Mouse (Mus musculus) kidney, adult 9 months (tissue): ENCODE data around the gene Scyl2.
A peak's percentile ranks its signal among the peaks of the same experiment; 100 is the strongest.
"Not testable (repeated sequence)": the region's sequence is repeated elsewhere in the genome, so short reads cannot be mapped to it uniquely, and the experiment has no call there.

Experiments used
- DNase-seq: peaks from one replicate; pipeline ENCODE4 v3.0.0; 2022

Scyl2 gene

DNA sequence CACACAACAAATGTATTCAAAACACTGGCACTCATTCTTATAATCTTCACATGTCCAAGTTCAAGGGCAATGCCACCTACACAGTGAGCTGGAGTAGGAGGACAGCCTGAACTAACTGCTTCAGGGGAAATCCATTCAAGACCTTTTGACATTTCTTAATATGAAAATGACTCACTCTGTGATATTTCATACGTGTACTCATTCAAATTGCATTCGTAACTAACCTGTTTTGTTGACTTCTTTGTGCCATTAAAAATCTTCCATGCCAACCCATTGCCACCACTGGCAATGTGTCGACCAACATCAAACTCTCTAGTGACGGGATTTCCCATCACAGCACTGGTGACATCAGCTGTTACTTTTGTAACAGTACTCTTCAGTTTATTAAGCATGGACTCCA is 8.0 kb downstream of the Scyl2 start:
- no peak for DNase-seq

DNA sequence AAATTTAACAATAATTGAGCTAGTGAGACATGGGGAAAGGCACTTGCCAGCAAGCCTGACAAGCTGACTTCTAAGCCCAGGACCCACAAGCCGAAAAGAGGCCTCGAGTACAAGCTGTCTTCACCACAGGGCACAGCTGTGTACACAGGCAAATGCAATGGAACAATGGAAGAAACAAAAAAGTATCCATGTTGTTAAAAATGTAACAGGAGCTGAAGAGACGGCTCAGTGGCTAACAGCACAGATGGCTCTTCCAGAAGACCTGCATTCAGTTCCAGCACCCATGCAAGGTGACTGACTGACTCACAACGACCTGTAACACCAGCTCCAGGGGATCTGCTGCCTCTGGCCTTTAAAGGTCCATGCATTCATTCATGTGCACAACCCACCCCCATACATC is 9.5 kb downstream of the Scyl2 start:
- DNase-seq: no peak

DNA sequence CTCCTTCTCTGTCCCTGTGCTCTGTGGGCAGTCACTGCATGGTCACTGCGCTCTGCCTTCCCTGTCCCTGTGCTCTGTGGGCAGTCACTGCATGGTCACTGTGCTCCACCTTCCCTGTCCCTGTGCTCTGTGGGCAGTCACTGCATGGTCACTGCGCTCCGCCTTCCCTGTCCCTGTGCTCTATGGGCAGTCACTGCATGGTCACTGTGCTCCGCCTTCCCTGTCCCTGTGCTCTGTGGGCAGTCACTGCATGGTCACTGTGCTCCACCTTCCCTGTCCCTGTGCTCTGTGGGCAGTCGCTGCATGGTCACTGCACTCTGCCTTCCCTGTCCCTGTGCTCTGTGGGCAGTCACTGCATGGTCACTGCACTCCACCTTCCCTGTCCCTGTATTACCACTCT is 15.7 kb downstream of the Scyl2 start:
- not testable (repeated sequence) for DNase-seq

DNA sequence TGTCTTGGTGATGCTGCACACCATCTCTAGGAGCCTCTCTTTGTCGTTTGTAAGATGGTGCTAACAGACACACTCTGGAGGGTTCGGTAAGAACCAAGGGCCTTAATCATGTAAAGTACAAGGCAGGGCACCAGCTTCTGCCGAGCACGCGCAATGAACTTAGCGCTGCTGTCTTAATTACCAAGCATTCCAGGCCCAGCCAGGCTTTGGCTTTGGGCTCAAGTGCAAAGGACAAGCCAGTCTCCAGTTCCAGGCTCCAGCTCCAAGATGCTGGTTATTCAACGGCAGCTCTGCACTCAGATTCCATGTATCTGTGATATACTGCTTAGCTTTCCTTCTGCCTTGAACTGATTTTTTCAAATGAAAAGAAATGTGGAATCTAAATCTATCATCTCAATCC is 18.5 kb downstream of the Scyl2 start:
- DNase-seq: peak; percentile 64

DNA sequence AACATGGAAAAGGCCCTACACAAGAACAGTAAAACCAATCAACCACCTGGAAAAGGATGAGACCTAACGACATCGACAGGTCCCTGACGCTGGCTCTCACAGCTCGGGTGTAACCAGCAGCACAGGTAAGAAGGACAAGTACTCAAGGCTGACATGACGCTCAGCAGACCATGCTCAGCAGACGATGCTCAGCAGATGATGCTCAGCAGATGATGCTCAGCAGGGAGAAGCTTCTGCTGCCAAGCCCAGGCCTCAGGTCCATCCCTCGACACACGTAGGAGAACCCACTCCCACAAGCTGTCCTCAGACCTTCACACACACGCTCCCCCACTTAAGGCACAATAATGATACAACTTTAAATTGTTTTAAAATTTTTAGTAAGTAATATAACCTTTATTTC is 20.4 kb downstream of the Scyl2 start:
- DNase-seq: no peak

DNA sequence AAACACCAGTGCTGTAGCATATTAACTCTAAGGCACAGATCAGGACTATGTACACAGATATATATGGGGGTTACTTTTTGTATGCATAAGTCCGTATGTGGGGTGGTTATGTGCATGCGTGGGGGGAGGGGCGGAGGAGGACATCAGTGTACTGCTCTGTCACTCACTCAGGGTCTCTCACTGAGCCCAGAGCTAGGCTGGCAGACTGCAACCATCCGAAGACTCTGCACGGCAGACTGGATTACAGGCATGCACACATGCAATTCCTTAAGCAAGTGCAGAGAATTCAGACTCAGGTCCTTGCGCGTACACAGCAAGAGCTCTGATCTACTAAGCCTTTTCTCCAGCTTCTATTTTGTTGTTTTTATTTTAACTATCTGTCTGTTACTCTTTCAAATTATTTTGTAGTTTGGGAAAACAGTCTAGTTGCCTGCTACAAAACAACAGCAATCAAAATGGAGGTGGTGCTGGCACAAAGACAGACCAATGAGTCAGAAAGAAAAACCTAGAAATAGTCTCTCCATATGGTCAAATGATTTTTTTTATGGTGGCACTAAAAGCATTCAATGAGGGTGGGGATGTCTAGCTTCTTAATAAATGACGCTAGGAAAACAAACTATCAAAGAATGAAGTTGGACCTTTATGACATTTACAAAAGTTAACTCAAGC is 21.0 kb downstream of the Scyl2 start:
- DNase-seq: no peak

DNA sequence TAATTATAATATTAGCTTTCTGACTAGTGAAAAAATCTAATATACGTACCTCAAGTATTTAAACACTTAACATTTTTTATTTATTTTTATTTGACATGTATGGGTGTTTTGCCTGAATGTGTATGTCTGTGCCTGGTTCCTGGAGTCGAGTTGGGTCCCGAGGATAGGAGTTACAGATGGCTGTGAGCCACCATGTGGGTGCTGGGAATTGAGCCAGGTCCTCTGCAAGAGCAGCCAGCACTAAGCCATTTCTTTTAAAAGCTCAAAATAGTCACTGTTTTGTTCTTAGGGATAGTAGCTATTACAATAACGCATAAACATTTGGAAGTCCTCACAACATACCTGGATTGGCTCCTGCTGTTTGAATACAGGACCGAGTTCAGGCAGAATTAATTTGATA is 29.7 kb downstream of the Scyl2 start:
- DNase-seq: no peak

DNA sequence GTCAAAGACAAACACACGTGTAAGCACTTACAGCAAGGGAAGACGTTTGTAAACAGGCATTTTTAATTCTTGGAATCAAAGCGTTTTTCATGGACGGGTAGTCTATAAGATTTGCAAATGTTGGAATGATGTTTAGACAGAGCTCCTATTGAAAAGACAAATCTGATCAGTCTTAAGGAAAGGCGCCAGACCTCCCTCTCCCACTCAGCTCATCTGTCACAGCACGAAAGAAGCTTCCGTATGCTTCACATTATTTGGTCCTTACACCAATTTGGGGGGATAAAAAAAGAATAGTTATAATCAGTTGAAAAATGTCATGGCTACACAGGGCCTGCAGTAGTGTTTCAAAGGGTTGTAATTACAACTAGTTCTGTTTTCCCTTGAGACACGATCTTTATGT is 33.2 kb downstream of the Scyl2 start:
- DNase-seq: no peak

DNA sequence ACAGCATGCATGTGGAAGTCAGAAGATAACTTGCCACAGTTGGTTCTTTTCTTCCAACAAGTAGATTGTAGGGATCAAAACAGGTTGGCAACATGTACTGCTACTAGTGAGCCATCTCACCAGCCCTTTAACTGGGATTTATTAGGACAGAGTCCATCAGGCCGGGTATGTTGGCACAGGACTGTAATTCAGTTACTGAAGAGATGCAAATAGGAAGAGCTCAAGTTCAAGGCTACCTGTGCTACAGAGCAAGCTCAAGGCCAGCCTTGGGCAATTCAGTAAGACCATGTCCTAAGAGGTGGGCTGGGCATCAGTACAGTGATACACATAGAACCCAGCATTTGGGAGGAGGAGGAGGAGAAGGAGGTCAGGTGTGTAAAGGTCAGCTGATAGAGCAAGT is 34.4 kb downstream of the Scyl2 start:
- no peak for DNase-seq

DNA sequence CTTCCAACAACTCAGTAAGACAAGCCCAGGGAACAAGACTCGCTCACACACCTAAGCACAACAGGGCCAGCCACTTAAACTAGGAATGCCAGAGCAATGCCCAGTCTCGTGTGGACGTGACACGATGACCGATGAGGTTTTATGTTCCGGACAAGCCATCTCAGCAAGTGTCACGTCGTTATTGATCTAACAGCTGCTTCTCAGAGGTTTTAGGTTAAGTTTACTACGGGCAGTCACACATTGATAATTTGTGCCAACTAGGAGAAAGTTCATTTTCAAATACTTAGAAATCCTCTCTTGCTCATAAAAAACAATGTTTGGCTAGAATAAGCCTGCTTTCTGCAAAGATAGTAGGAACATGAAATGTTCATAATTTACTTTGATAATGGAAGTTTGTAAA is 39.2 kb downstream of the Scyl2 start:
- no peak for DNase-seq

DNA sequence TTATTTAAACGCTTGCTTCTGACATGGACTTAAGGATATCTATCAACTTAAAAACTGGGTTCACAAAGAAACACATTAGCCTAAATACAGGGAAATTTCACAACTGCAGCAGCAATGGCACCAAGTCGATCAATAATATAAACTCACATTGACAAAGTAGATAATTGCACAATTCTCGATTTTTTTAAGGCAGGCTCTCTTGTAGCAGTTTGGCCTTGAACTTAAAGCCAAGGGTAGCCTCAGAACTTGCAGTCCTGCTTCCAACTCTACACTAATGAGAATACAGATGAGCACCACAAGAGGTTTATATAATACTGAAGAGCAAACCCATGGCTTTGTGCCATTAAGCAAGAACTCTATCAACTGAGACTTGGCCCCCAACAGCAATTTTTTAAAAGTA is 49.1 kb downstream of the Scyl2 start:
- no peak for DNase-seq

DNA sequence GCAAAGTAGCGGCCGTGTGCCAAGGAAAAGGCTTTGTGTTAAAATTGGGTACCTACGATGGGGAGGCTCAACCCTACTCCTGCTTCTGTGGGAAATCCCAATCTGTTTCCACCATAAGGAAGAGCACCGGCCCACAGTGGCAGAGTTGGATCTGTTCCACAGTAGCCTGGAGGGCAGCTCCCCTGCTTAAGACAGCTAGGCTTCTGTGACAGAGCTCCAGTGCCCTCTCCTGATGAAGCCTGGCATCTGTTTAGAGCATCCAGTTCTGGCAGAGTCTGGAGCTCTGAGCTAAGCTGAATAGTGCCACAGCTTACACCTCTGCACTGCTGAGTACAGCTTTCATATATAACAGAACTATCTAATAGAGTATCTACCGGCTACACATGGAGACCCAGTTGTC is 51.1 kb downstream of the Scyl2 start:
- peak; percentile 84 for DNase-seq

DNA sequence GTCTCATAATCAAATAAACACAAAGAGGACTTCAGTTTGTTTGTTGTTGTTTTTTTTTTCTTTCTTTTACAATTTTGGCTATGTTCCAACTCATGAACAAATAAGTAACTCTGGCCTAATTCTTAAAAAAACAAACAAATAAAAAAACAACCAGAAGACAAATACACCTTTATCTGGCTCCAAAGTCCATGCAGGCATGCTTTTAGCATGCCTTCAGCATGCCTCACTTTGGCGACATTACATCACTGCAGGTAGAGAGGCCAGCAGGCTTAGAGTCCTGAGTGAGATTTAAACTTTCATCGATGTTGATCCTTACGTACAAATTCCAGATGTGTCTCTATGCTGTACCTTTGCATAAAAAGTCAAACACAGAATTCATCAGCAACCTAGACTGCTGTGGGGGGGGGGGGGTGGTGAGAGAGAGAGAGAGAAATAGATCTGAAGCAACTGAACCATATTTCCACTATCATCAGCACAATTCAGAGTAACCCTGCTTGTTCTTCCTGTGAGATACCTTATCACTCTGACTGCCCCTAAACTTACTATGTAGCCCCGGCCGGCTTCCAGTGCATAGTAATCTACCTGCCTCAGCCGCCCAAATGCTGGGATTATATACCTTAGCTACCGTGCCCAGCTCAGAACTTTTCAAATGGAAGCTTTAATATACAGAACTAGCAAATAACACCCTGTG is 52.2 kb downstream of the Scyl2 start:
- DNase-seq: peak; percentile 83

DNA sequence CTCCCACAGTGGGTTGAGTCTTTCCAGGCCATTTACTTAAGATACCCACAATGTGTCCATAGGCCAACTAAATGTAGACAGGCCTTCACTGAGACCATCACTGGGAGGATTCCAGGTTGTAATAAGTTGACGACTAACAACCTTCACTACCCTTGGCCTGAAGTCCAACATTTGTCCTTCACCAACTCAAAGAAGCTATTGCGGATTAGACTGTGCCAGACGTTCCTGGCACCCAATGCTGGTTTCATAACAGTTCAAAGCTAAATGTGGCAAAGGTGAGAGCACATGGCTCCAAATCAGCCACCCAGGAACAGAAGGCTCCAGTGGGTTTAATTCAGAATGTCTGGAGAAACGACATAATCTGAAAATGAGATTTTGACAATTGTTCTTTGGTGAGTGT is 53.0 kb downstream of the Scyl2 start:
- peak; percentile 95 for DNase-seq

DNA sequence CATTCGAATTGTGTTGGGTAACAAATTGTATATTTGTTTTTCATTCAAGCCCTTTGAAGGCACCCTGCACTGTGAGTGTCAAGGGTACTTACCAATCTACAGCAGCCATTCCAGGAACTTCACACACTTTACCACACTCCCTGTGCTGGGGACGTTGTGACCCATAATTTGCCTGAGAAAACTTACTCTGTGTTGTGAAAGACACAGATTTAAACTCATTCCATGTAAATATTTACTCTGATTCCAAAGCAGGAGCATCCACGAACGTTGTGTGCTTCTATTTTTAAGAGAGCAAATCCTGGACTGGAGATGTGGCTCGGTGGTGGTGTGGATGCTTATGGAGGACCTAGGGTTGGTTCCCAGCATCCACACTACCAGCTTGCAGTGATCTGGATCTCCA is 54.3 kb downstream of the Scyl2 start:
- DNase-seq: no peak

DNA sequence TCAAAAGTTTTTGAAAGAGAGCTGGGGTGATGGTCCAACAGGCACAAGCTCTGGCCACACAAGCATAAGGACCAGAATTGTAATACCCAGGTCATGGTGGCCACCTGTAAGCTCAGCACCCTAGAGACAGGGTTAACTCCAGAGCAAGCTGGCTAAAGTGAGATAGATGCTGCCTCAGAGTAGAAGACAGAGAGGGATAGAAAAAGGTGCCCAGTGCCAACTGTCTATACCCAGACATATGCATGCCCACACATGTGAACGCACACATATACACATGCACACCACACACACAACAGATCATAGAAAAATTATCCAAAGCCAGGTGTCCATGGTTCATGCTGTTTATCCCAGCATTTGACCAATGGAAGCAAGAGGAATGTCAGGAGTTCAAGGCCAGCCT is 55.5 kb downstream of the Scyl2 start:
- no peak for DNase-seq

DNA sequence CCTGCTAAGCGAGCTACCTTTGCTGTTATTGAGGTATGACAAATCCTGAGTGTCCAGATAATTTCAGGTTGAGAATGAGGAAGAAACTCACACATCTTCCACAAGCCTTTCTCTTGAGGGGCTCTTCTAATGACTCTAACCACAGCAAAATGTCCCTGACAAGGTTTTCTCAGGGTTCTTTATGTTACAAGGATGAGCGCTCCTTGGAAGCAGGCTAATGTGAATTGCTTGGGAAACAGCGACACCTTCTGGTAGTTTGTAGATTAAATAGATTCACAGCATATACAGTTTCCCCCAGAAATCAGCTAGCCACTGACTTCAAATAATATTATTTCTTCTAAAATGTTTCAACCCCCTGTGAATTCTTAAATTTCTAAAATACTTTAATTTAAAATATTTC is 56.0 kb downstream of the Scyl2 start:
- peak; percentile 79 for DNase-seq

DNA sequence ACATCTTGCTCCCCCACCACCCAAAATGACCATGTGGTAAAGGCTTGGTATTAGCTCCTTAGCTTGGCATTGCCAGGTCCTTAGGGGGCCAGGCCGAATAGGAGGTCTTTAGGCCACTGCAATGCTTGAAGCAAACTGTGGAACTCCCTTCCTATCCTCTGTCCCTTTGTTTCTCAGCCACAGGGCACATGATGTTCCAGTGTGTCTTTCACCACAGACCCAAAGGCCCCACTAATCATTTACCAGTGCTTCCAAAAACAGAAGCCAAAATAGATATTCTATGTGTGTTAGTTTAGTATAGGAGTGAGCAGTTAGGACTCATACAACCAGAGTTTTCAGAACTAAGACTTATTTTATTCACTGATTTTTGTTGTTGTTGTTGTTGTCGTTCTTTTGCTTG is 59.4 kb downstream of the Scyl2 start:
- peak; percentile 53 for DNase-seq

DNA sequence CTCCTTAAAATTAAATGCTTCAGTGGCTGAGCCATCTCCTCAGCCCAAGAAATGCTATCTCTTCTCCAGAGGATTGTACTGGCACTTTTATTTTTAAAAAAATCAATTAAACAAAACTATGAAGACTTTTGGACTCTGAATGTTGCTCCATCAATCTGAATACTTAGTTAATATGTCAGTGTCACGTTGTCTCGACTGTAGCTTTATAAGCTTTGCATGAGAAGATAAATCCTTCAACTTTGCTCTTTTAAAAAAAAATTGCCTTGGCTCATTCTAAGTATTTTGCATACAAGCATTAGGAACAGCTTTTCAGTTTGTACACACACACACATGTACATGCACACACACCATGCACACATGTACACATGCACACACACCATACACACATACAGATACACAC is 61.9 kb downstream of the Scyl2 start:
- DNase-seq: peak; percentile 71

DNA sequence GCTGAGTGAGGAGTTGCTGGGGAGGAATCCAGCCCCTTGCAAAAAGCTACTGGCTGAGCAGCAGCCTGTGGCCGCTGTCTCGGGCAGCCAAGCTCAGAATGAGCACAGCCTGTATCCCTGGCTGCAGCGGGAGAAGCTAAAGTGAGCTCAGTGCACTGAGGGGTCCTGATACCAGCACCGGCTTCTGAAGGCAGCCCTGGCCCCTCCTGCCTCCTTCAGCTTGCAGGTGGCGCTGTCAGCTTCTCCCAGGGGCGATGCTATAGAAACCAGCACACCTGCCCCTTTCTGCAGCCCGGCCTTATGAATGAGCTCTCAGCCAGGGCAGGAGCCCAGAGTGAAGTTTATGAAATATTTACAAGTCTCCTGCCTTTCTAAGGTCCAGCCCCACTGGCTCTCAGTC is 65.0 kb downstream of the Scyl2 start, which contains the start of gene Slc17a8:
Gene Slc17a8 (minus strand): TSS at position 125 of the 400 bp plus-strand sequence.
- no peak for DNase-seq

DNA sequence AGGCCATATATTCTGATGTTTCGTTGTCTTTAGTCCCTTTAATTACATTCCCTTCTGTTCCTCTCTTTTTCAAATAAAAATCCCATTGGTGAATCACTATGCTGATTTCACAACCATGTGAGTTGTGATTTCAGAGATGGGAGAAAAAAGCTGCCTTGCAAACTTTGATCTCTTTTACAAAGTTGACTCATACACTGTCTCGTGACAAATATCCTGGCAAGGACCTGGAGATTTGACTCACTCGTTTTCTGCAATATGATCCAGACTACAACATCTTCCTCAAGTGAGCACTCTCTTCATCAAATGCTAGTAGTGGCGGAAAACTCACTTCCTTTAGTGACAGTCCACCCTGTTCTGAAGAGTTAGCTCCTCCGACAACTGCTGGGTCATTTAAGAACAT is 86.8 kb downstream of the Scyl2 start:
- no peak for DNase-seq

DNA sequence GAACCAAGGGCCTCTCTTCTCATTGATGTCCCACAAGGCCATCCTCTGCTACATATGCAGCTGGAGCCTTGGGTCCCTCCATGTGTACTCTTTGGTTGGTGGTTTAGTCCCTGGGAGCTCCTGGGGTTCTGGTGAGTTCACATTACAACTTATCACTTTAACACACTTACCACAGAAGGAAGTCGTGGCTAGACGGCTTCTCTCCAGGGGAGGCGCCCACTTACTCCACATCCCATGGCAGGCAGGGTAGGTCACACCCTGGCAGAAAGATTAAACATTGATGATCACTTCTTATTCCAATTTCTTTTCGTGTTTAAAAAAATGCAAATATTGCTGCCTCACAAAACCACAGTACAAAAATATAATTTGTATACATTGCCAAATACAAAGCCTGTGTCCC is 88.8 kb downstream of the Scyl2 start:
- no peak for DNase-seq

DNA sequence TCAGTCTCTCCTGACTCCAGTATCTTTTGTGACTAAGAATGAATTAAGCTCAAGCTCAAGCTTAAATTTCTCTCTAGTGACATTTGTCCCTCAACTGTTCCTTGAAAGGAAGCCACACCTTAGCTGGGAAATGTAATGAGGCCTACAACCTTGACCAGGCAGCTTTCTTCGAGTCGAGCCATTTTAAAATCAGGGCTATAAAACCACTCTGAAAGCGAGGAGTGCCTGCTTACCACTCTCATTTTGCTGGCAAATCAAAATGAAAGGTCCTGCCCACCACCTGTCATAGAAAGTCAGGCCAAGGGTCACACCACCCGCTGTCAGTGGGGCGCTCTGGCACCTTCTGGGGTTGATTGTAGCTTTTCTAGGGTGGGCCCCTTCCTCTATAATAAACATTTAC is 90.2 kb downstream of the Scyl2 start:
- no peak for DNase-seq

DNA sequence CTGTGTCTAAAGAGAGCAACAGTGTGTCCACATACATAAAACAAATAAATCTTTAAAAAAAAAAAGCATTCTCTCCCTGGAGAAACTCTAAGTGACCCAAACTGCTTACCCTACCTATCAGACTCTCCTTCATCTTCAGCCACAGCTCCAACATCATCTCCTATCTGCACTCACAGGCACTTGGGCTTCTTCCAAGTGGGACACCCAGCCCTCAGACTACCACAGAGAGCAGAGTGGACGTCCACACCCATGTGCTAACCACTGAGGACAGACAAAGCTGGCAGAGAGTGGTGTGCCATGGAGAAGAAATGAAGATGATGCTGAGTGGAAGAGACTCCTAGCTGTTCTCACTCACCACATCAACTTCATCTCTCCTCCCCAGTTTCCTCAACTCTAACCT is 90.6 kb downstream of the Scyl2 start:
- no peak for DNase-seq

DNA sequence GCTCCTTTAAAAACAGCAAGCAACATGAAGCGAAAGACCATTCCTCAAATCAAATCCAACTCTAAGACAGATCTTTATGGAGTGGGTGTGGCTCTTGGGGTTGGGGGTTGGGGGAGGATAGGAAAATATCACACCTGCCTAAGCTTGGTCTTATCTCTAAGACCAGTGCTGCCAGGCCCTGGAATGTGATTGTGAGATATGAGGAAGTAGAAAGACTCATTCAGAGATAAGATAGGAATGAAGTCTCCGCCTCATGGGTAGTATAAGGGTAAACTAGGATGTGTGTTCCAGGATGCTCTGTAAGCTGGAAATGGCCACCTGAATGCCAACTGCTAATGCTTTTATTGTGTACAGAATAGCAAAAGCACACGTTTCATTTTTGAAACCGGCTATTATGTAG is 91.8 kb downstream of the Scyl2 start:
- no peak for DNase-seq
